Mouse (Mus musculus): Measurements from ENCODE around the gene Gas6.

DNA sequence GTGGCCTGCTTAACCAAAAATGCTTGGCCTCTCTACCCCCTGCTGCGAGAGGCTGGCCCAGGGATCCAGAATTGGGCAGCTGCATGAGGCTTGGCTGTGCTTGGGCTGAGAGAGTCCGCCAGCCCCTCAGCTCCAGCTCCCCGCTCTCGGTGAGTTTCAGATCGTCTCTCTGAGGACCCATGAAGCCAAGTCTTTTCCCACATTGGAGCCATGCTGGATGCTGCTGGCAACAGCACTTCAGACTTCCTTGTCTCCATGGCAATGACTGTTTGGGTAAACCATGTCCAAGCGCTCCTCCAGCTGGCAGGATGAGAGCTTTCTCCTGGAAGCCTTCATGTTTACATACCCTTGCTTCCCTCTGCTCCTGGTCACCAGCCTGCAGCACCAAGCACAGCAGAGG, 44.5 kb upstream of the Gas6 start:
- TF ChIP-seq POLR2A (IDR thresholded peaks at IDR 0.05; ENCODE audit: low read depth, low read length) (no peak), CTCF (IDR thresholded peaks at IDR 0.05; ENCODE audit: extremely low read depth, insufficient read depth, insufficient read length, insufficient replicate concordance) (no peak)

Measured in spleen, adult 2 months (tissue).